Mouse (Mus musculus) monocyte, adult 5-6 weeks (primary cell): ENCODE data around the gene Skiv2l. TPM values are rescaled to one million over a fixed set of nuclear protein-coding genes. Genes with fewer than 3 reads are reported as not detected.
"Not testable (repeated sequence)": the region's sequence is repeated elsewhere in the genome, so short reads cannot be mapped to it uniquely, and the experiment has no call there.

Experiments
- ATAC-seq: fragments of 153-309, 156-312 bp; replicated peaks from 2 replicates; pipeline ENCODE4 v1.8.0; 2017; ENCODE audit warnings: mild to moderate bottlenecking; ENCODE audit not compliant: low TSS enrichment, insufficient number of reproducible peaks, severe bottlenecking, poor library complexity, low FRiP score
- total RNA-seq: library from RNA; stranded (forward); fragments of 200-1000, 200-491, 200-594 nt; gene quantifications from 3 replicates; pipeline ENCODE4 v1.2.3, GENCODE M21; 2017

Skiv2l gene
- total RNA-seq, 1 experiment from 2014 or later, result 62.4 TPM

GRCm38 (mm10) chr17:34837464-34838324 lies 12.3 kb downstream of the Skiv2l start:
- no peak for ATAC-seq

- peak; percentile 80 for ATAC-seq
Observed at GRCm38 (mm10) chr17:34836856-34837221, 13.2 kb downstream of the Skiv2l start, which contains the start of the genes Stk19 and Dxo. Stk19 (minus strand) TSS chr17:34836945. Dxo (plus strand) TSS chr17:34837019.

- peak; percentile 9 for ATAC-seq
Observed at GRCm38 (mm10) chr17:34836155-34836855, 13.7 kb downstream of the Skiv2l start.

GRCm38 (mm10) chr17:34830776-34831175 lies 19.2 kb downstream of the Skiv2l start:
- ATAC-seq, result not testable (repeated sequence)

GRCm38 (mm10) chr17:34814818-34815370 lies 35.1 kb downstream of the Skiv2l start:
- ATAC-seq, result no peak

GRCm38 (mm10) chr17:34813747-34814146 lies 36.3 kb downstream of the Skiv2l start:
- ATAC-seq, result not testable (repeated sequence)

- ATAC-seq, result no peak
Observed at GRCm38 (mm10) chr17:34811275-34811674, 38.7 kb downstream of the Skiv2l start.

GRCm38 (mm10) chr17:34810811-34811210 lies 39.2 kb downstream of the Skiv2l start:
- ATAC-seq, result not testable (repeated sequence)

- ATAC-seq, result not testable (repeated sequence)
Observed at GRCm38 (mm10) chr17:34810411-34810810, 39.6 kb downstream of the Skiv2l start.

- no peak for ATAC-seq
Observed at GRCm38 (mm10) chr17:34808599-34809205, 41.3 kb downstream of the Skiv2l start.

- no peak for ATAC-seq
Observed at GRCm38 (mm10) chr17:34807176-34807575, 42.8 kb downstream of the Skiv2l start.

- no peak for ATAC-seq
Observed at GRCm38 (mm10) chr17:34804871-34805562, 45.0 kb downstream of the Skiv2l start.

GRCm38 (mm10) chr17:34804301-34804700 lies 45.7 kb downstream of the Skiv2l start, which contains the start of gene Cyp21a1:
Cyp21a1 (minus strand) TSS chr17:34804561.
- ATAC-seq, result not testable (repeated sequence)

GRCm38 (mm10) chr17:34803367-34803766 lies 46.6 kb downstream of the Skiv2l start:
- ATAC-seq, result not testable (repeated sequence)

- ATAC-seq, result not testable (repeated sequence)
Observed at GRCm38 (mm10) chr17:34802756-34803155, 47.3 kb downstream of the Skiv2l start.

GRCm38 (mm10) chr17:34800781-34801305 lies 49.2 kb downstream of the Skiv2l start:
- ATAC-seq, result not testable (repeated sequence)

GRCm38 (mm10) chr17:34799531-34799925 lies 50.5 kb downstream of the Skiv2l start:
- ATAC-seq, result no peak

GRCm38 (mm10) chr17:34798866-34799530 lies 51.0 kb downstream of the Skiv2l start:
- no peak for ATAC-seq
